8 mouse cellular contexts compared by ENCODE assay signal in genomic region chr2:69135661-69136576, GRCm38 (mm10). TPM values are rescaled to one million over a fixed set of nuclear protein-coding genes. Genes with fewer than 3 reads are reported as not detected.
A peak's percentile ranks its signal among the peaks of the same experiment; 100 is the strongest.
DNase-seq lines count a peak whose midpoint lies in the region; ATAC-seq and TF ChIP-seq lines count a peak whose summit lies in the region.

Nostrin (plus strand) TSS chr2:69135800.

- H3K27ac ChIP-seq in forebrain, postnatal 0 days (ENCODE audit: low read depth, low read length), result peak within 1 kb of the TSS; percentile 66
- no peak within 1 kb of the TSS for H3K27ac ChIP-seq in forebrain, embryonic 11.5 days (ENCODE audit: low read depth, low read length)
- no peak within 1 kb of the TSS for H3K27ac ChIP-seq in embryonic facial prominence, embryonic 15.5 days (replicated peaks)

- H3K9me3 ChIP-seq in forebrain, postnatal 0 days (ENCODE audit: low read length), result no peaks in the 10 kb centered on the region
- H3K9me3 ChIP-seq in forebrain, embryonic 11.5 days (ENCODE audit: control insufficient read depth, low read length), result no peaks in the 10 kb centered on the region
- H3K9me3 ChIP-seq in embryonic facial prominence, embryonic 15.5 days (replicated peaks), result no peaks in the 10 kb centered on the region

- H3K4me2 ChIP-seq in forebrain, postnatal 0 days (ENCODE audit: low read depth), result no peak within 1 kb of the TSS
- H3K4me2 ChIP-seq in forebrain, embryonic 11.5 days (ENCODE audit: low read depth, low read length, severe bottlenecking), result no peak within 1 kb of the TSS
- peak within 1 kb of the TSS; percentile 1; the same call in 1 of the 2 replicates for H3K4me2 ChIP-seq in embryonic facial prominence, embryonic 15.5 days (replicated peaks)

- TF ChIP-seq CTCF in forebrain, postnatal 0 days (IDR thresholded peaks at IDR 0.05; ENCODE audit: low read depth), result no peak

- peak; percentile 71 for DNase-seq in forebrain, postnatal 0 days
- no peak for DNase-seq in forebrain, embryonic 11.5 days (ENCODE audit: low spot score)
- peak; percentile 69 for DNase-seq in kidney, adult 9 months
- DNase-seq in lung, postnatal 10 days, result peak; percentile 78
- no peak for DNase-seq in spleen, postnatal 10 days (ENCODE audit: low spot score in 2 of 2)
- no peak for DNase-seq in cerebellum, postnatal 10 days
- no peak for DNase-seq in layer of hippocampus, postnatal 36 days

- no peaks in the 10 kb centered on the region for H3K27me3 ChIP-seq in forebrain, postnatal 0 days (ENCODE audit: insufficient read depth, low read length)
- H3K27me3 ChIP-seq in forebrain, embryonic 11.5 days (ENCODE audit: control insufficient read depth, insufficient read depth, low read length), result no peaks in the 10 kb centered on the region
- H3K27me3 ChIP-seq in embryonic facial prominence, embryonic 15.5 days, result no peaks in the 10 kb centered on the region

- no peaks in the 10 kb centered on the region for H3K36me3 ChIP-seq in forebrain, postnatal 0 days (ENCODE audit: insufficient read depth)
- no peaks in the 10 kb centered on the region for H3K36me3 ChIP-seq in forebrain, embryonic 11.5 days (ENCODE audit: control insufficient read depth, insufficient read depth, low read length)
- H3K36me3 ChIP-seq in embryonic facial prominence, embryonic 15.5 days, result no peaks in the 10 kb centered on the region

- no peak within 1 kb of the TSS for H3K9ac ChIP-seq in forebrain, postnatal 0 days
- no peak within 1 kb of the TSS for H3K9ac ChIP-seq in forebrain, embryonic 11.5 days (ENCODE audit: low read length)
- H3K9ac ChIP-seq in embryonic facial prominence, embryonic 15.5 days, result no peak within 1 kb of the TSS

- peak; percentile 82 for ATAC-seq in forebrain, postnatal 0 days
- no peak for ATAC-seq in forebrain, embryonic 11.5 days (replicated peaks; ENCODE audit: low FRiP score)
- ATAC-seq in embryonic facial prominence, embryonic 15.5 days (ENCODE audit: insufficient number of reproducible peaks, low FRiP score, low TSS enrichment, low read depth), result peak; percentile 60; the same call in 1 of the 2 replicates

- H3K4me3 ChIP-seq in forebrain, postnatal 0 days (ENCODE audit: low read depth, low read length), result no peak within 1 kb of the TSS
- H3K4me3 ChIP-seq in forebrain, embryonic 11.5 days (ENCODE audit: low read depth, low read length), result no peak within 1 kb of the TSS
- H3K4me3 ChIP-seq in embryonic facial prominence, embryonic 15.5 days (replicated peaks), result no peak within 1 kb of the TSS

- WGBS in forebrain, postnatal 0 days, result 61% methylated on average over 15 of the region's 15 CpGs
- WGBS in forebrain, embryonic 11.5 days, result 84% methylated on average over 15 of the region's 15 CpGs
- 37% methylated on average over 15 of the region's 15 CpGs for WGBS in embryonic facial prominence, embryonic 15.5 days

- H3K4me1 ChIP-seq in forebrain, postnatal 0 days (ENCODE audit: insufficient read depth), result no peaks in the 10 kb centered on the region
- H3K4me1 ChIP-seq in forebrain, embryonic 11.5 days (replicated peaks; ENCODE audit: control insufficient read depth, insufficient read depth, low read length), result no peaks in the 10 kb centered on the region
- peaks cover 7% of the 10 kb centered on the region; the same call in 1 of the 2 replicates for H3K4me1 ChIP-seq in embryonic facial prominence, embryonic 15.5 days

RNA-seq across cellular contexts. Expression of gene Nostrin, which starts in this region (rescaled TPM):
- 2.6 and 5.5 TPM in 2 replicates for total RNA-seq in forebrain, postnatal 0 days (2014; rRNA removed)
- 2.8 and 3.1 TPM in 2 replicates for polyA plus RNA-seq in forebrain, postnatal 0 days (2015; fragmentation: Nextera tagmentation; extraction: Ambion mirVana)
- polyA plus RNA-seq in forebrain, embryonic 11.5 days (2014; fragmentation: Nextera tagmentation; extraction: Ambion mirVana), result 0.92 and 1.1 TPM in 2 replicates
- 0.84 and 0.95 TPM in 2 replicates for polyA plus RNA-seq in embryonic facial prominence, embryonic 15.5 days (2015; fragmentation: Nextera tagmentation; extraction: Ambion mirVana)
- 1 to 10 TPM; 3.6 to 5.5 TPM for total RNA-seq in layer of hippocampus, postnatal 36 days (2021)

Comparison
In these comparisons a context has a peak if more than half of its experiments do, and no peak if none do; other contexts are left out.
1. DNase-seq: peak in forebrain, postnatal 0 days (single experiment), kidney, adult 9 months (single experiment) and lung, postnatal 10 days (single experiment); none in forebrain, embryonic 11.5 days (single experiment), spleen, postnatal 10 days (0 of 2), cerebellum, postnatal 10 days (0 of 2) and layer of hippocampus, postnatal 36 days (0 of 2).
2. Peak in ATAC-seq and H3K4me2 ChIP-seq in embryonic facial prominence, embryonic 15.5 days; RNA of the gene not detected or under 1 TPM.